Mouse (Mus musculus): Measurements from ENCODE around the gene Slu7.

The Slu7 gene

DNA sequence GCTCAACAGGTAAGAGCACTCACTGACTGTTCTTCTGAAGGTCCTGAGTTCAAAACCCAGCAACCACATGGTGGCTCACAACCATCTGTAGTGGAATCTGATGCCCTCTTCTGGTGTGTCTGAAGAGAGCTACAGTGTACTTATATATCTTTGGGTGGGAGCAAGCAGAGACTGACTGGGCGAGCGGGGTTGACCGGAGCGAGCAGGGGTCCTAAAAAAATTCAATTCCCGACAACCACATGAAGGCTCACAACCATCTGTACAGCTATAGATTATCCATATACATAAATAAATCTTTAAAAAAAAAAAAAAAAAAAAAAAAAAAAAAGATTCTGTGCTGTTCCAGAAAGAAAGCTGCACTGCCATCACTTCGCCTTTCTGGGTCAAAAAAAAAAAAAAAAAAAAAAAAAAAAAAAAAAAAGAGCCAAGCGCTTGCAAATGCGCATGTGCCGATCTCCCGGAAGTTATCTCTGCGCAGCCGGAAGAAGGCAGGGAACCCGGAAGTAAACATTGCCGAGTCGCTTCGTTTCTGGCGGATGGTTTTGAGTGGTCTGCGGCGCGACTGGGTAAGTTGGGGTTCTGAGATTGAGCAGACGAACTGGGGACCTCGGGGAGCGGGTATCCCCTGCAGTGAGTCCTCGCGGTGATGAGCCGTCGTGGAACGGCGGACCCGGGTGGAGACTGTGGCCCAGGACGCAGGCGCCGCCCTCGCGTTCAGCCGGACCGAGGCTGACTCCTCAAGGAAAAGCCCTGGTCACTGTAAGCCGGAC, at the start of gene Slu7:
Gene Slu7, plus strand, starts transcription at position 491 of the 770 bp plus-strand sequence.
- DNase-seq (ENCODE audit: low spot score), result peak; percentile 56

GRCm38 (mm10) chr11:43385055-43385649, 48.4 kb upstream of the Slu7 start:
- peak; percentile 19 for DNase-seq (ENCODE audit: low spot score)

GRCm38 (mm10) chr11:43385716-43386115, 47.8 kb upstream of the Slu7 start:
- DNase-seq (ENCODE audit: low spot score), result no peak

DNA sequence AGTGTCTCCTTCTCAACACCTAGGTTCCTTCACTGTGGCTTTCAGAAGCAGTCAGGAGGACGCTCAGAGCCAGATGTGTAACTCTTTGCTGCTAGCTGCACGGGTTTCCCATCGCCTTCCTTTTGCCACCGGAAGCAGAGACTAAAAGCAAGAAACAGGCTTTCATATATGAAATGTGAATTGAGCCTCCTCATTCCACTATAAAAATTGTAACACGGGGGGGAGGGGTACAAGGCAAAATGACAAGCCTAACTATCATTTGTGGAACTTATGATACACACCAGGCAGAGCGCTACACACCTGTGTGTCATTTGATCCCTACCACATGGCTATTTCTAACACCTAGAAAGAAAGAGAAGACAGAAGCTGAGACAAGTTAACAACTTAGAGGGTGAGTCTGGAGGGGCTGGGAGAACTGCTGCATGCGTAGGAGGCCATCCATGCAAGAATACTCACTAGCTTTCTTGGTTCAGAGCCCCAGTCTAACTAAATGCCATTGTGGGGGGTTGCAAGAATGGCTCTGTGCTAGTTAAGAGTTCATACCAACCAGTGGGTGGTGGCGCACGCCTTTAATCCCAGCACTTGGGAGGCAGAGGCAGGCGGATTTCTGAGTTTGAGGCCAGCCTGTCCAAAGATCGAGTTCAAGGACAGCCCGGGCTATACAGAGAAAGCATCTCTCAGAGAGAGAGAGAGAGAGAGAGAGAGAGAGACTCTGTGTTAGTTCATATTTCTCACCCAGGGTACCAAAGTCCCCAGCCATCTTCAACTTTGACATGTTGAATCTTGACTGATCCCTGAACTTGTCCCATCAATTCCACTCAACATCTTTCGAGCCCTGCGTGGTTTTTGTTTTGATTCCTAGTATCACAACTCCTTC, 46.3 kb upstream of the Slu7 start:
- no peak for DNase-seq (ENCODE audit: low spot score)

DNA sequence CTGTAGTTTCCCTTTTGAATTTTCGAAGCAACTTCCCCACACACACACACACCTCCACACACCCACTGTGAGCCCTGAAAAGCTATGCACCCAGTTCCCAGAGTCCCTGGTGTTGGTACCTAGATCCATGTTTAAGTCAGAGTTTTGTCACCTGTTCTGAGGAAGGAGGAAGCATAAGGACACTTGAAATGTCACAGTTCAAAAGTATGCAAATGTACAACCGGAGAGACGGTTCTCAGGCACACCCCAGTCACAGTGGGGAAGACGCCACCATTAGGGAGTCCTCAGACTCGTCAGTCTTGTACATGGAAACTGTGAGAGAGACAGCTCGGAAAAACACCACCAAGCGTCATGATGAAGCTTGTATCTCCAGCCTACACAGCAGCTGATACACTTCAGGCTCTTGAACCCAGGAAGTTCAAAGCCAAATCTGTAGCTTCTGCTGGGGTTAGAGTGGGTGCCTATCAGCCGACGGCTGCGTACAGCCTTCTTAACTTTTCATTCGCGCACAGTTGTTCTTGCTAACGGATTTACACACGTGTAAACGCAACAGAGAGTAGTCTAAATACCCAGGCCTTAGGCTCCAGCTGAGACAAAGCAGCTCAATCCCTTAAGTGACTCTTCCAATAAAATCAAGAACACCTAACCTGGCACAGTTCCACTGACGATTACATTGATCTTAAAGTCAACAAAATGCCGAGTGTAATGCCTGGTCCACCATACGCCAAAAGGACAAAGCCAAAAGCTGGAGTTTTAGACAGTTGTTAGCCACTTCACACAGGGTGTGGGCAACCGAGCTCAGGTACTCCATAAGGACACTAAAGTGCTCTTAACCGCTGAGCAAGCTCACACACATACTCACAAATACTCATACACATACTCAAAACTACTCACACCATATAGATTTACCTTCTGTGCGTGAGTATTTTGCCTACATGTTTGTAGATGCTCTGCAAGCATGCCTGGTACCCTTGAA, 45.1 kb upstream of the Slu7 start:
- DNase-seq (ENCODE audit: low spot score), result no peak

GRCm38 (mm10) chr11:43389118-43389517, 44.4 kb upstream of the Slu7 start:
- DNase-seq (ENCODE audit: low spot score), result no peak

DNA sequence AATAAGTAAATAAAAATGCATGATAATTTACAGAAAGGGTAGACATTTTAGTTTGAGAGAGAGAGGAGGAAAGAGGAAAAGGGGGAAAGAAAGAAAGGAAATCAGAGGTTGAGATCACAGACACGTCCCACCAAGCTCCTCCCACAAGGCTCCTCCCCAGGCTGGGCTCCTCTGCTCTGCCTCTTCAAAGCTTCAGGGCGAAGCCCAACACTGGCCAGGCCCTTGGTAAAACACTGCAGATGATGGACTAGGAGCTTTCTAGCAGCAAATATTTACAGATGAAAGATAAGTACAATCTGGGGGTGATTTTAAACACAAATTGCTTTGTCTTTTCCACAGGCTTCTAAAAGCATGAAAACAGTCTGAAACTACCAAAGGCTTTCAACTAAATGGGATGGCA, 40.8 kb upstream of the Slu7 start:
- no peak for DNase-seq (ENCODE audit: low spot score)

GRCm38 (mm10) chr11:43393325-43393724, 40.2 kb upstream of the Slu7 start:
- DNase-seq (ENCODE audit: low spot score), result no peak

GRCm38 (mm10) chr11:43395073-43395948, 38.2 kb upstream of the Slu7 start:
- DNase-seq (ENCODE audit: low spot score), result no peak

- no peak for DNase-seq (ENCODE audit: low spot score)
Measured at GRCm38 (mm10) chr11:43396246-43396645, 37.3 kb upstream of the Slu7 start.

- no peak for DNase-seq (ENCODE audit: low spot score)
Measured at GRCm38 (mm10) chr11:43396672-43397071, 36.9 kb upstream of the Slu7 start.

GRCm38 (mm10) chr11:43399297-43399696, 34.2 kb upstream of the Slu7 start:
- DNase-seq (ENCODE audit: low spot score), result no peak

- no peak for DNase-seq (ENCODE audit: low spot score)
Measured at GRCm38 (mm10) chr11:43400131-43400530, 33.4 kb upstream of the Slu7 start.

DNA sequence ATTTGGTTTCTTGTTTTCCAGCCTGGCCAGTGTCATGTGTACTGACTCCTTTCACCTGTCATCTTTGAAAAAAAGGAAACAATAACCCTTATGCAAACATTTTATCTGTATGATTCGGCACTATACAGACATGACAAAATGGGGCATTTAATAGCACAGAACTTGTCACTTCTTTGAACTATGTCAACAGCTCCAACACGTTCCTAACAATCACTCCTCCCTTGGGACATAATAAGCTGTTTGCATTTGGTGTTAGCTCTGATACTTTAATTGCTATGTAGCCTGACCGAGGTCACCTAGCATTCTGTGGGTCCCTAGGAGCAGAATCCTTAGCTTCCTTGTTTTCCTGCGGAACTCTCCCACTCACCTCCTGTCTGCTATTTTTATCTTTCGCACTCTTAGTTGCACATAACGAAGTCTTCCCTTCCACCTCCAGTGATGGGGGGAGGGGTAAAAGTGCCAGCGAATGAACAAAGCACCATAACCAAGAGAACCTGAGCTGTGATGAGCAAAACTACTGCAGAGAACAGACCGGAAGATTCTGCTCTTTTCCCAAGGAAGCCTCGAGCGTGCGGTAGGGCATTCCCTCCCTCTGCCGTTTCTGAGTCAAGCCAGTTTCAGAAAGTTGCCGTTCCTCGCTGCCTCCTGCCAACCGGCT, 29.3 kb upstream of the Slu7 start:
- no peak for DNase-seq (ENCODE audit: low spot score)

GRCm38 (mm10) chr11:43408888-43409287, 24.7 kb upstream of the Slu7 start:
- no peak for DNase-seq (ENCODE audit: low spot score)

DNA sequence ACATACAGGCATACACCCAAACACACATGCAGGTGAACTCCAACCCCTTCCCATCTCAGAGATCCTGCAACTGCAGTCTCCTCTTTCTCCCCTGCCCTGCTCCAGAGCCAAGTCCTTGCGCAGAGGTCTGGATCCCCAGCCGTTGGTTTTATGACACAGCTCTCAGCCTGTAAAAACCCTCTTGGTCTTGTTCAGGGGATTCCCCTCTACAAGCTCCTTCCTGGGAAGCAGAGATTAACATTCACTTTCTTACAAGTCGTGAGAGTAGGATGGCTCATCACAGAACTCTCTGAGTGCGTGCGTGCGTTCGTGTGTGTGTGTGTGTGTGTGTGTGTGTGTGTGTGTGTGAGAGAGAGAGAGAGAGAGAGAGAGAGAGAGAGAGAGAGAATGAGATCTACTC, 23.3 kb upstream of the Slu7 start:
- no peak for DNase-seq (ENCODE audit: low spot score)

DNA sequence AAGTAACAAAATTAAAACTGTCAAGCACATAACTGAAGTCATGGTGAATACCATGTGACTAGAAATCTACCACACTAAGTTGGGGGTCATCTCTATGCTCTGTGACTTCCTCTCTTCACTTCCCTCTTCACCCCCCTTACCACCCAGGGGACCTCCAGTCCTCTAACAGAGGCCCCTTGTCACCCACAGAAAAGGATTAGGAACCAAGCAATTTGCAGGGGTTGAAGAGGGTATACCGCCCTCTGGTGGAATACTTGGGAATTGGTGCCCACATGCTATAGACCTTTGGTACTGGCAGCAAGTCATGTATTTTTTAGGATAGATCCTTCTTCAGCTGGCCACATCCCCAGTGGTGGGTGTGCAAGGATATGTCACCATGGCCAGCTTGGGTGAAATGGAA, 22.1 kb upstream of the Slu7 start:
- no peak for DNase-seq (ENCODE audit: low spot score)

DNA sequence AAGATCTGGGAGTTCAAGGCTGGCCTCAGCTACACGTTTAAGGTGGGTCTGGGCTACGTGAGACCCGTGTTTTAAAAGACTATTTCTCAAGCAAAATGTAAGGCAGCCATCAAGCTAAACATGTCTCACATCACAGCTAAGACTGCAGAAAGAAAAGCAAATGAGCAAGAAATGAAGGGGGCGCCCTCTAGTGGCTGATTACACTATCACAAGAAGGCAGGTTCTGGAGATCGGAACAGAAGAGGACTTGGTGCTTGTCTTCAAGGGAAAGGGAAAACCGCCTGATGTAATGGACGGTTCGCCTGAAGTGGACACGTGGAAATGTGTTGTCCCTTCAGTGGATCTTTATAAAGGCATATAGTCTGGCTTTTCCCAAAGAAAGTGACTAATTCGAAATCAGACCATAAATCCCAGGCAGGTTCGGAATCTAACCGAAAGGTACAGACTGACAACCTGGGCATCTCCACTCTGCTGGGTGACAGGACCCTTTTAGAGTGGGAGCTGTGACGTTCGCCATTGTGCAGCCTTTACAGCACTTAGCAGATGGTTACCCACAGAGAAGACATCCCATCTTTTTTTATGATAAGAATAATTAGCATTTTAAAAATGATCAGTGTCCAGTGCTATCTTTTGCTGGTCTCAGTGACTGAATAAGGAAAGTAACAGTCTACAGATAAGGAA, 20.6 kb upstream of the Slu7 start:
- DNase-seq (ENCODE audit: low spot score), result peak; percentile 11

- no peak for DNase-seq (ENCODE audit: low spot score)
Measured at GRCm38 (mm10) chr11:43417201-43417600, 16.3 kb upstream of the Slu7 start.

Measured in ovary, adult 18-20 months (tissue).